Mouse (Mus musculus) cerebellum, adult (tissue): ENCODE measurements around the gene Fen1.

ENCODE experiments used
- ATAC-seq: cut with Nextera tagmentation; 2 replicates; pipeline ENCODE4 v1.9.2; 2017; ENCODE audit warnings: mild to moderate bottlenecking, moderate library complexity, mixed read lengths; ENCODE audit not compliant: insufficient number of reproducible peaks, low FRiP score, low TSS enrichment

Fen1 gene

DNA sequence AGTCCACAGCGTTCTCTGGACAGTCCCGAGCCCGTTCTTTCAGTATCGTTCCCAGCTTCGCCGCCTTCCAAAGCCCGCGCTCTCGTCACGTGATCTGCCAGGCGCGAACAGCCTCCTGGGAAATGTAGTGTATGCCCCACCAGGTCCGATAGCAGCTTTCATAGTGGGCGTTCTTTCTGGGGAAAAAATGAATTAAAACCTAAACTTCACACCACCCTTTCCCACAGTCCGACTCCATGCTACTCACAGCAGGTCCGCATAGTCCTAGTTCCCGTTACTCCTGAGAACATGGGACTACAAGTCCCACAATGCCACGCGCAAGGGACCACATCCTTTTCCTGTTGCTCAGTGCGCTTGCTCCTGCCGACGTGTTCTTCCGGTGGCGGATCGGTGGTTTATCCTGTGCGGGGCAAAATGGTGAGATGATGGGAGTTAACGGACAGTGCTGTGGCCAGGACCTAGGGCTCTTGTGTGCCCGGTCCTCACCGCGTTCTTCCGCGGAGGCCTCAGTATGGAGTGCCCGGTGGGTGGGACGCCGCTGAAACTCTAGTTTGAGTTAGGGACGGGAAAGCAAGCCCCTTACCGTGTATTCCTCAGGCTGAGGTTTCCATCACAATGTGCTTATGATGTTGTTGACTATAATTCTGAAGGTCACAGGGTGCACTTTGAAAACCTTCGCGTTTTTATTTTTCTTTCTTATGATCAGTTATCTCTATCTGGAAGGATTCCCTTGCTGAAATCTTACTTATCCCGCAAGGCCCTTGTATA is at the start of gene Fen1, which contains the start of gene Tmem258:
TSS of gene Fen1 (minus strand) at position 322 of the 768 bp plus-strand sequence.
TSS of gene Tmem258 (plus strand) at position 167 of the 768 bp plus-strand sequence.
- peak; percentile 90 for ATAC-seq

- ATAC-seq = no peak
Measured at GRCm38 (mm10) chr19:10248128-10248527, 44.2 kb upstream of the Fen1 start.

- ATAC-seq = no peak
Measured at GRCm38 (mm10) chr19:10247165-10247564, 43.2 kb upstream of the Fen1 start.

DNA sequence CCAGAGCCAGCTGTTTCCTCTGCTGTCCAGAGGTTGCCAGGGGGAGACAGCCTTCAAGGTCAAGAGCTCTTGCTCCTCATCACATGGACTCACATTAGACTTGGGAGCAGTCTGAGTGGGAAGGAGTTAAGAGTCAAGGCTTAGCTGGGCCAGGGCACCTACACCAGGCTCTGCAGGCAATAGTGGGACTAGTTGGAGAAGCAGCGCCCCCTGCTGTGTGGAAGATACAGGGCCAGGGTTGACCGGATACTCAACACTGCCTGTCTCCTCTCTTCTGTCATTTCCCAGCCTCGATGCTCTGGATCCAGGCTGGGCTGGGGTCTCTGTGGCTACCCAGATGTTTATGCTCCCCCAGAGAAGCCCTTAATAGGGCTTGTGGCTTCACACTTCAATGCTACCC is 40.2 kb upstream of the Fen1 start:
- ATAC-seq = no peak

DNA sequence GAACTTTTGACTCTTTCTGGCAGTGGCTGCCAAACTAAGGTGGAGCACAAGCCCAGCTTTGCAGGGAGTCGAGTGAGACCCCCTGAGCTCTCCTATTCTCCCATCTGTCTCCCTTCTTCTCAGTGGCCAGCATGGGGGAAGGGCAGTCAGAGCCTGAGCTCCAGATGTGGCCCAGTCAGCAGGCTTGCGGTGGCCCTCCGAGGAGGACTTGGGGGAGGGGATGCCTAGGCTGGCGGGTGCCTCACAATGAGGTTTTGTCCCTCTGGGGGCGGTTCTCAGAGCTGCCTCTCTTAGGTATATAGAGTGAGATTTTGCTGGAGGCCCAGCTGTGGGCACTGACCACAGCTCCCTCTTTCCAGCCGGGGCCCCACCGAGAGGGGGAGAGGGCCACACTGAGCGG is 38.9 kb upstream of the Fen1 start:
- ATAC-seq = no peak

GRCm38 (mm10) chr19:10240654-10241305 is 36.8 kb upstream of the Fen1 start, which contains the start of gene Myrf:
Myrf (minus strand) TSS chr19:10240748.
- ATAC-seq = peak; percentile 63

DNA sequence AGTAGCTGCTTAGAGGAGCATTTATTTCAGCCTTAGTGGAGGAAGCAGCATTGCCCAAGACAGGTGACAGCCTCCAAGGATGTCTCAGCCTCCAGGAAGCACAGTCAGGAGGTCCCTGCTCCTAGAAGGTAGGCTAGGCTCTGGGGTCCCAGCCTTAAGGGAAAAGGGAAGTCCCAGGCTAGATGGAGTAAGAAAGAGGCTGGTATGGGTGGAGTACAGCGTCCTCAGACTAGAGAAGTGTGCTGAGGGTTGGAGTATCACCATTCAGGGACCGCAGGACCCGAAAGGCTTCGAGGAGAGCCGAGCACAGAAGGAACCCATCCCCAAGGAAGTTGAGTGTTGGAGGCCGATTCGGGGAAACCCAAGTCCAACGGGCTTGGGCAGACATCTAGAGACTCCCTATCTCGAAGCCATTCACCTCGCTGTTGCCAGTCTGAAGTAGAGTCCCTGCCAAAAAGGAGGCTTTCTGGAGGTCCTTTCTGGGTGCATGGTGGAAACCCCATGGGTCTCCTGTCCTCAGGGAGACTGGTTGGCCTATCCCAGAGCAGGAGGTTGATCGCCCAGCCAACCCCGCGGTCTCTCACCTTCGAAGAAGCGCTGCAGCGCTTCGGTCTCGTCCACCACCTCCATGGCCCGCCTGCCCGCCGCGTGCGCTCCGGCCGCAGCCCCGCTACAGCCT is 36.1 kb upstream of the Fen1 start:
- peak; percentile 54; the same call in 1 of the 2 replicates for ATAC-seq

GRCm38 (mm10) chr19:10239419-10239818 is 35.5 kb upstream of the Fen1 start:
- no peak for ATAC-seq

- ATAC-seq = no peak
Measured at GRCm38 (mm10) chr19:10238477-10238876, 34.5 kb upstream of the Fen1 start.

DNA sequence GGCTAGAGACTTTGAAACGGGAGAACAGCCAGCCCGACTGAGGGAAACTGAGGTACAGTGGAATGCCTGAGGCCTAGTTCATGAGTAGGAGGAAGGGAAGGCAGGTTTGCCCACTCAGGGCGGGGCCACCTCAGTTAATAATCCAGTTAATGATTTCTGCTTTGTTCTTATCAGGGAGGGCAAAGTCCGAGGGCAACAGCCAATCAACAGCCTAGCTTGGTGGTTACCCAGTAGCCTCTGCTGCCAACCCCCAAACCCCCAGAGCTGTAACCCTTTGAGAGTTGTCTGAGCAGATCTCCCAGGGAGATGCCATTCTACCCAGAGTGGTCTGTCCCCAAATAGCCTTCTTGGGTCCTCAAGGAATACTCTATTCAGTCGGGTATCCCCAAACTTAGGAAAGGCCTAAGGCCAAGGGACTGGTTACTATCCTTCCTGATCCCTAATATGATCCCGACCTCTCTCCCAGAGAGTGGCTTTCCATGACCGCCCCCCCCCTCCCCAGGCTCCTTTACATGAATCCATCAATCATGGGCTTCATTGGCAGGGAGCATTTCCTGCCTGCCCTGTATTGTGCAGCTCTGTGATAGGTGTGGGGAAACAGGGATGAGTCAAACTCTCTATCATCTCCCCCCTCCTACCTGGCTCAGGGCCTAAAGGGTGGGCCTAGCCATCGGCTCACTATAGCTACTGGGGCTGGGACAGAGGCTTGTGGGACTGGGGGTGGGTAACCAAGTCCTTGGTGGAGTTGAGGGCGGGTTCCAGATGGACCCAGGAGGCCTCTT is 32.0 kb upstream of the Fen1 start:
- ATAC-seq = no peak

DNA sequence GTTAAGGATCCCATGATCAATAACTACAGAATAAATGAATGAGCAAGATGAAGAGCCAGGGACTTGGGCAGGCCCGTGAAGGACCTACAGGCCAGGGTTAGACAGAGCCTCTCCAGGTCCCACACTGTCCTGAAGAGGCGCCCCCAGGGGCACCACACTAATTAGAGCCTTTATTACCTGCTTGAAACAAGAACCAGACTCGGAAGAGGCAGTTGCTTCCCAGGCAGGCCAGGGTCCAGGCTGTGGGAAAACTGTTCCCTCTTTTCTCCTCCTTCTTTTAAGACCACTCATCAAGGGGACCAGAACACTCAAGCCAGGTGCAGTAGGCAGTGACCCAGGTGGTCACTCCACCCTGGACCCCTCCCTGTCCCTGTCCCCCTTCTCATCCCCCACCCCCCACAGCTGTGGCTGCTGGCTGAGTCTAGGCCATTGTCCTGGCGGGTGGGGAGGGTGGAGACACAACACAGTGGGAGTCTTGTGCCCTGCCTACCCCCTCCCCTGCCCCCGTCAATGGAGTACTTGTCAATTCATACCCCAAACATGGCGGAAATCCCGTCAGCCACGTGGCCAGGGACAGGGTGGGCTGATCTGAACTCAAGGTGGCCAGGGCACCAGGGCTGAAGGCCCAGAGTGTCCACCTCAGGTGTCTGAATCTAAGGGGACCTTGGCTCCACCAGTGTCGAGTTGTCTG is 28.5 kb upstream of the Fen1 start:
- ATAC-seq = no peak

GRCm38 (mm10) chr19:10231871-10232270 is 27.9 kb upstream of the Fen1 start:
- ATAC-seq = no peak

GRCm38 (mm10) chr19:10231016-10231415 is 27.0 kb upstream of the Fen1 start:
- ATAC-seq = no peak

DNA sequence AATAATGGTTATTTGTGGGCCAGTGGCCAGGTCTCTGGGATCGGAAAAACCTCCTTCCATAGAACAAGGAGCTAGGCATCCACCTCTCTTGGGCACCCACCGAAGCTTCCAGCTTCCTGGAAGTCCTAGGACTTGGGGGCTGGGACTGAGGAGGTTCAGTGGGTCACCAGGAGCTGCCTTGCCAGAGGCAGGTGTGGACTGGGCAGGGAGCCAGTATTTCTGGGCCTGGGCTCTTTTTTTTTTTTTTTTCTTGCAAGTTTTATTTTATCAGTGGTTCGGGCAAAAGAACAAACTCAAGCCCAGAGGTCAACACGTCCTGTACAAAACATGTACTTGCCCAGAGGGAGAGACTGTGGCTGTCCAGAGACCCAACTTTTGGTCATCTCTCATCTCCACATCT is 21.8 kb upstream of the Fen1 start:
- no peak for ATAC-seq

GRCm38 (mm10) chr19:10224637-10225453 is 20.9 kb upstream of the Fen1 start:
- no peak for ATAC-seq

- ATAC-seq = no peak
Measured at GRCm38 (mm10) chr19:10223561-10223960, 19.6 kb upstream of the Fen1 start.

DNA sequence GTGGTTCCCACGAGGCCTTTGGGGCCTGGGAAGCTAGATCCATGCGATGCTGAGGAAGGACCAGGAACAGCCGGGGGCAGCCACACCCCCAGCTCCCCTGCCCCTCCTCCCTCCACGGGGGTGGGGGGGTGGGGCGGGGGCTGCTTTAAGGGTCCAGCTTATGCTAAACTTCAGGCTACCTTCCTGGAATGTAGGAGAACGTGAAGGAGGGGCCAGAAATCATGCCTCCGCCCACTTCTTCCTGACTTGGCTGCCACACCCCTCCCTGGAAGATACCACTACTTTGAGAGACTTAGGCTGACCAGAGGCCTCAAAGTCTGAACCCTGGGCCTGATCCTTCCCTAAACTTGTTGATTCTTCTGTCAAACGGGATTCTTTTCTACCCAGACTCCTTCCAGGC is 18.7 kb upstream of the Fen1 start:
- no peak for ATAC-seq

- no peak for ATAC-seq
Measured at GRCm38 (mm10) chr19:10221585-10221984, 17.6 kb upstream of the Fen1 start.

- ATAC-seq = no peak
Measured at GRCm38 (mm10) chr19:10219593-10219992, 15.6 kb upstream of the Fen1 start.
